Mouse (Mus musculus) megakaryocyte, embryonic 14.5 days (primary cell): Measurements from ENCODE around the gene Rps3a1.

Experiments used
- FLI1 ChIP-seq: IDR thresholded peaks from 2 replicates; pipeline ENCODE4 v1.6.1; 2012; ENCODE audit warnings: low read length, inconsistent platforms, mixed read lengths
- GATA1 ChIP-seq: IDR thresholded peaks from 3 replicates; pipeline ENCODE4 v1.6.1; 2012; ENCODE audit warnings: mixed read lengths, low read length, inconsistent platforms, borderline replicate concordance

GRCm38 (mm10) chr3:86109099-86109498 lies 33.4 kb downstream of the Rps3a1 start:
- no peak for TF ChIP-seq GATA1
- TF ChIP-seq FLI1: no peak
